Mouse (Mus musculus) thymus, postnatal 10 days (tissue): ENCODE measurements around the gene Fam149a.
"Not testable (repeated sequence)": the region's sequence is repeated elsewhere in the genome, so short reads cannot be mapped to it uniquely, and the experiment has no call there.

ENCODE experiments used
- DNase-seq, 2 experiments: peaks; one replicate each; pipeline ENCODE4 v3.0.0; 2021; ENCODE audit warnings: low spot score in 2 of 2

Fam149a gene

DNA sequence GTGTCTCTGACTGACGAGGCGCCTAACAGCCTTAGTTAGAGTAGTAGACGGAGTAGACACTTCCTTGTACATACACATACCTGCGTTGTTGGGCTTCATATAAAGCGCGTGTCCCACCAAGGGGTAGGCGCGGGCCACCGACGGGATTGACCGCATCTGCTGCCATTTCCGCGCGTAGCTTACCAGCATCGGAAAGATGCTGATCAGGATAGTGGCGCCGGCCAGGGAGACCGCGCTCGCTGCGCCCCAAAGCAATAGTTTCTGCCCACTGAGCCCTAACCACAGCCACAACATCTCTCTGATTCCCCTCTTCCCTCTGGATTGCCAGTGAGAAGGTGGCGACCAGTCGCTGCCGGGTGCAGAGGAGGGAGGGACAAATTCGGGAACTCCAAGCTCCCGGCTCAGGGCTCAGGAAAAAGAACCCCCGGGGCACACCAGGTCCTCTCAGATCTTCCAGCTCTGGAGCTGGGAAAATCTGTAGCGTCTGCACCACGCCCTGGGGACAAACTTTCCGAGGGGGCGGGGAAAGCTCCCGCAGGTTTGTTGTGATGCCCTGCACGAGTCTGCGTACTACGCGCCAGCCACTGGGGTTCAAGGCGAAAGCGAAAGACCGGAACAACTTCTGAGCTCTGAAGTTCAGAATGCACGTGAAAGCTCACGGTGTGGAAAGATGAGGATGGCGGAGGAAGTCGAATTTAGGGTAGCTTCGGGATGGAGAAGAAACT is 49.2 kb downstream of the Fam149a start, which contains the start of gene Cyp4v3:
Gene Cyp4v3 (minus strand): TSS at position 532 of the 725 bp plus-strand sequence.
- peak; percentile 31 to 50 for DNase-seq

DNA sequence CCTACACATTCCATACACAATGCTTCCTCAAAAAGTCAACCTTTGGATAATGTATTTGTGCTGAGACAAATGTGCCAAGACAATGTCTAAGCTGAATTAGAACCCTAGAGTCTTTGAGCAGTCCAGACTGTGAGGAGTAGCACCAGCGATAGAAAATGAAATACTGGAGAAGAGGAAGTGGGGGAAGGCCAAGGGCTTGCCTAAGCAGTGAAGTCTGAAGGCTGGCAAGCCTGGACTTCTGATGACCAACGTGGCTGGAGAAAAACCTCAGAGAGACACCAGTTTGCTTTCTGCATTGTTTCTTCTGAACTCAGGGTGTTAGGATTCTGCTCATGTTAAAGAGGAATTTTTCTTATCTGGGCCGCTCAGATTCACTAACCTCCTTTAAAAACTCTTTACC is 51.2 kb downstream of the Fam149a start:
- no peak for DNase-seq

DNA sequence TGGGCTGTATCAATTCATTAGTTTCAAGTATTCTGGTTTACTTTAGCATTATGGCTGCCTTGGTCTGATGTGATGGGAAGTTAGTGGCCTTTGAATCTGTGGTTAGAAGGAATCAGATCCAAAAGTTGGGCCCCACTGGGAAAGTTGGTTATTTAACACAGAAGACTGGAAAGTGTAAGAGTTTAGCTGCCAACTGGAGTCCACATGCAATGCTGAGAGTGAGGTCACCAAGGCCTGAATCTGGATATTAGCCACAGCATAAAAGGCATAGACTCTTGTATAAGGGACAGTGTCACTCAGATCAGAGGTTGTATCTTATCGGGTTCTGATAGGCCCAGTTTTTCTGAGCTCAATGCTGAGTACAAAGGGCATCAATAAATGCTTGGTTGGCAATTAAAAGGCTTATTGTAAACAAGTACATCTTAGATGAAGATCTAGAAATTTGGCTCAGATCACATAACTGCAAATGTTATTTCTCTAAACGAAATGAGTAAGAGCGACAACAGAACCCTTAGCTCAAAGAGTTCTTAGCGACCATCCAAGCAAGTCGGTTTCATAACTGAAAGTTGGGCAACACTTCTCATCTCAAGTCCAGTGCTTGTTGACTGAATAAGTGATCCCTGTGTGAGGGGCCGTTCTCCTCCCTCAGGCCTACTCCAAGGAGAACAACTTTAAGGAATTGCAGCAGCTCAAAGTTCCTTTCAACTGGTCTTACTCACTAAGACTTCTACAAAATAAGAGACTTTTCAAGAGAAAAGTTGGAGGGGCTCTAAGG is 52.7 kb downstream of the Fam149a start:
- no peak for DNase-seq

DNA sequence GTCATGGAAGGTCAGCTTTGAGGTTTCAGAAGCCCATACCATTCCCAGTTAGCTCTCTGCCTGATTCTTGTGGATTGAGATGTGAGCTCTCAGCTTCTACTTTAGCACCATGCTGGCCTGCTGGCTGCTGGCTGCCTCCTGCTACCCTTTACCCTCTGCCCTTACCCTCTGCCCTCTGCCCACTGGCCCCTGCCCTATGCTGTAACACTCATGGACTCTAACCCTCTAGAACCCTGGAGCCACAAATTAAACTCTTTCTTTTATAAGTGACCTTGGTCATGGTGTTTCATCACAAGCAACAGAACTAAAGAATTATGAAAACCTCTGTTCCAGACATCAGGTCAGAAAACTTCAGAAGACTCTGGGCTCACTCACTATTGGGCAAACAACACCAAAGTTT is 55.0 kb downstream of the Fam149a start:
- DNase-seq, result not testable (repeated sequence)

DNA sequence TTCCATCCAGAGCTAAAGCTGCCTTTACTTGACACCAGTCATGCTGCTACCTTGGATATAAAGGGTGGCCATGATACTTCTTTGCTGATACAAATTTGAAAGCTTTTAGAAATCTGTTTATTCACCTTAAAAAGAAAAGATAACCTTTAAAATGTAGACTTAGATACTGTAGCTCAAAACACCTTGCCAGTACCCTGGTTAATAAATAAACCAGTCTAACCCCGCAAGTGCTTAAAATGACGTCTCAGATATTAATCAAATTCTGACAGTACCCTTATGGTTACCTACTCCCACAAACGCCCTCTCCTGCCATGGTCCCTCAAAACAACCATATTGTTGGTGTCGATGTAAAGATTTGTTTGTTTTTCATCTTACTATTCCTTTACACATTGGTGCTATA is 57.9 kb downstream of the Fam149a start:
- DNase-seq, result no peak

DNA sequence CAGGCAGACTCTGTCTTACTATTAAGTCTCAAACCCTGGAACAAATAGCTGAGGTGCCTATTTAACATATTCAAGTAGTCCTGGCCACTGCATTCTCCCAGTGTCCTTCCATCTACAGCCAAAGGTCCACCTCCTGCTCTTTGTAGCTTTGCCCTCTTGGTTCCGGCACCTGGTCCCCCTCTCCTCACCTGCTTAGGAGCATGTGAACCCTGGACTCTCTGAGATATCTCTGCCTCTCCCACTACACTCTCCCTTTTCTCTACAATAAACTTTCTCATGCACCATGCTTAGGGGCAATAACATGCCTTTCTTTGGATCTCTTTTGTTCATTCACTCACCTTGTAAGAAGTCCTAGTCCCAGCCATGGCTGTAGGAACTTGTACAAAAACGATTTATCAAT is 60.7 kb downstream of the Fam149a start:
- DNase-seq, result no peak

DNA sequence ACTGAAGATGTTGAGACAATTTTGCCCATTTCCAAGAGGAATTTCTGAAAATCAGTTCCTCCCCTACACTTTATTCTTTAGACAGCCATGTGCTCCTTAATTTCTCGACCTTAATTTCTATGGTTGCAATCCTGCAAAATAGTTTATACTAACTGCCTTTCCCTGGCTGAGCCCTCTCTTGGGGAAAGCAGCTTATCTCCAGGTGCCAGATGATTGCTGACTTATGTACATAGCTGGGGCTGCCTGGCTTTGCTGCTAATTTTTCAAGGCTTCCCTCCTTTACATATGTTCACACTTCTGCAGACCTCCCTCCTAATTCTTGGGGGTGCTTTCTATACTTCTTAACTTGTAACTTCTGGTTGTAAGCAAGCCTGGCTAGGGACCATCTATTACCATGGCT is 61.2 kb downstream of the Fam149a start:
- no peak for DNase-seq

DNA sequence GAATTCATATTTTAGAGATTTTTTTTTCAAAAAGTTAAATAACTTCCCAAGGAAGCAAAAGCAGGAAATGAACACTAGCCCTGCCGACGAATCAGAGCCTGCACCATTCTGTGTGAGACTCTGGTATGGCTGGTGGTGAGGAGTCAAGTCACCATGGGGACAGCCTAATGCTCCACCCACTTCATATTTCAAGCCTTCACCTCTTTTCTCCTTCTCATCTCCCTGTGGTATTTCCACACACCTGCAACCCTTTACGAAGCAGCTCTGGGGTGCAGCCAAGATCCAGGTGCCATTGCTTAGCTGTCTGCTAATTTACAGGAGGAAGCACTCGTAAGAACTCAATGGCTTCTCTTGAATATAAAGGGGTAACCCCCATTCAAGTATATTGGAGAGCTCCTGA is 71.1 kb downstream of the Fam149a start:
- DNase-seq, result no peak

DNA sequence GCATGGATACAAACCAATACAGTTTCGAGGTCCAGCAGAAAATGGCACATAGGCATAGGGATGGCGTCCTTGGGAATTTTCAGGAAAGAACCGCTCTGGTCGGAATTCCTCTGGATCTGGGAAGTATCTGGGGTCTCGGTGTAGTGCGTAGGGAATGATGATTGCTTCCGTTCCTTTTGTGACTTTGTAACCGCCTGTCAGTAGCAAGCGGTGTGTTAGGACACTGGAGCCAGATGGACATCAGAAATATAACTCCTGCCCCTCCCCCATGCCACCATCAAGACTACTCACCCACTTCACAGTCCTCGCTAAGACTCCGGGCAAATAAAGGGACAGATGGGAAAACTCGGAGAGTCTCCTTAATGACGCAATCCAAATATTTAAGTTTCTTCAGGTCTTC is 73.7 kb downstream of the Fam149a start, which contains the start of gene Gm45753:
Gene Gm45753 (minus strand): TSS at position 101 of the 400 bp plus-strand sequence.
- DNase-seq, result no peak

DNA sequence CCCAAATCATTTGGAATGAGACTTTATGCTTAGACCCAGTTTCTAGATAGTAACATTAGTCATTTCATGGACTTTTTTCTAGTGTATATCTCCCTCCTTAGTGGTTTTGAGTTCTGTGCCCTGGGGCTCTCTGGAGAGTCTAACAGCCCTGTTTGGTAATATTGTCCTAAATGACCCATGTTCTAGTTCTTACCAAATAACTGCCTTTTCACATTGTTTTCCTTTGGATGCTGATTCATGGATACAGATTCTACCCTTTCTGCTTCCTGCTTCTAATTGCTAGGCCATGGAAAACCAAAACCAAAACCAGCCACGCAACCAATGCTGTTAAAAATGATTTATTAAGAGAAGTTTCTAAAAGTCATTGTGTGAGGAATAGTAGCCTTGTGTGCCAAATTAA is 76.6 kb downstream of the Fam149a start:
- DNase-seq, result no peak

DNA sequence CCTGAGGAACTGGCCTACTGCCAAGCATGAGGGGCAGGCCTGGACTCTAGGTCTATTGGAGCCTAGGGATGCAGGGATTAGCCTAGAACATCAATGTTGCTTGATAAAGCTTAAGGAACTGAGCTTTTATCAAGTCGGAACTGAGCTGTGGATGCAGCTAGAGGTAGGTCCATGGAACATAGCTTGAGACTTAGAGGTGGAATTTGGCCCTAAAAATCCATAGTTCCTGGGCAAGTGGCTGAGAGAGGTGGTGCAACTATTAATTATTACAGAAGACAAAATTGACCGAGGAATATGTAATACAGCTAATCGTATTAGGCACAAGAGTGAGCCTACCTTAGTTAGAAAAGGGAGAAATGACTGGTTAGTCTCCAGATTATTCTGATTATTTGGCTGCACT is 77.7 kb downstream of the Fam149a start:
- DNase-seq, result no peak

DNA sequence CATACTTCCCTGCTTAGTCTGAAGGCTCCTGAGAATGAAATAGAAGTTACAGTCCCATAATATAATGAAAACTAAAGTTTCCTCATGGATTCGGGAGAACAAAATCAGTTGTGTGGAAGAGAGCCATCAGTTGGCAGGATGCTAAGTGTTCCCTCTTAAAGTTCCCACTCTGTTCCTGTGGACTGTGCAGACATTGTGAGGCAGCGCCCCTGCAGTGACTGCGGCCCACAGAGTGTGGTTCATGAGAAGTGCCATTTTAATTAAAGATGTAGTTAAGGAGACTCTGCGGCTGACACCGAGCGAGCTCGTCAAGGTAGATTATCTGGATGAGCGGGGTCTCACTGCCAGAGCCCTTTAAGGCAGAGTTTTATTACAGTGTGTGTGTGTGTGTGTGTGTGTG is 79.7 kb downstream of the Fam149a start:
- no peak for DNase-seq

DNA sequence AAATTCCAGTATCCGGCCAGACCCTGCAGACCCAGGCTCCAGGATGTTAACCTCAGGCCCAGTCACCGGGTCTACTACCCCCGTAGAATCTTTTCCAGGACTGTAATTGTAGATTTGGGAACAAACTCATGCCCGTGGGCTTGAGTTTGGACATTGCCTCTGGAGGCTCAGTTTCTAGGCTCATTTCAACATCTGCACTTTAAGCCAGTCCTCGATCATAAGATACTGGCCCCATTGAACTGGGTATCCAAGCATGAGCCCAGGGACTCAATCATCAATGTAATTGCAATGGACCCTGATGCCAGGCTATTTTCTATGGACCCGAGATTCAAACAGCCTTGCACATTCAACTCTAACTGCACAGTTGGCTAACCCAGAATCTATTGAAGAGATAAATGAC is 86.8 kb downstream of the Fam149a start:
- DNase-seq, result no peak

DNA sequence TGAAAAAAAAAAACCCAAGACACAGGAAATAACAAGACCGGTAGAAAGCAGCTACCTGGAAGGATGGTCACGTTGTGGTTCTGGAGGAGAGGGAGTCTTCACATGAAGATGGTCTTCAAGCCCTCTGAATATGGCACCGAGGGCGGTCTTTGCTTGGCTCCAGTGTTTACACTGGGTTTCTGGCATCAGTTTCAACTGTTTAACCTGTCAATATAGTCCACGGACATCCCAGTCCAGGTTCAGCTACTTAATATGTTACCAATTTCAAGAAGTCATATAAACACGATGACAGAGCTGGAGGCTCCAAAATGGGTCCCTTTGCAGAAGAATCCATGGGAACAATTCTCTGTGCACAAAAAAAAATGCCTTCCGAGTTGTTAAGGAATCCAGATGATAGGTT is 87.4 kb downstream of the Fam149a start, which contains the start of gene Klkb1:
Gene Klkb1 (minus strand): TSS at position 173 of the 400 bp plus-strand sequence.
- DNase-seq, result no peak

DNA sequence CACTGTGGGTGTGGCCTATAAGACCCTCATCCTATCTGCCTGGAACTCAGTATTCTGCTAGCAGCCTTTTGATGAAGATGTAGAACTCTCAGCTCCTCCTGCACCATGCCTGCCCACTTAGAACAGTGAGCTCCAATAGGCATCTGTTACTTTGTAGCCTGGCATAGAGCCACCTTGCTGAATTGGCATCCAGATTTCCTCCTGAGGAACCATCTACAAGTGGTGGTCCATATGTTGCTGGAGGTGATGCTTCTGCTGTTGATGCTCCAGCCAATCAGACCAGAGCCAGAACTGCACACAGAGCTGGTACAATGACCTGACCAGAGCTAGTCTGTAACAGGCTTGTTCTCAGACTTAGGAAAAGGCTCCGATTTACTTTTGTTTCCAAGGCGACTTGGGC is 90.3 kb downstream of the Fam149a start:
- no peak for DNase-seq
